Mouse (Mus musculus) heart, adult 2 months (tissue): Measurements from ENCODE around the gene Tinag.

Experiments
- CTCF ChIP-seq: fragments of 200-600 bp; IDR thresholded peaks from 2 replicates; pipeline ENCODE4 v1.8.1; 2022; ENCODE audit warnings: antibody characterized with exemption, mild to moderate bottlenecking, moderate library complexity
- POLR2A ChIP-seq: fragments of 200-500 bp; IDR thresholded peaks from 2 replicates; pipeline ENCODE4 v1.6.1; 2011; ENCODE audit warnings: mild to moderate bottlenecking, low read depth, low read length, control low read depth; ENCODE audit not compliant: insufficient read depth

- TF ChIP-seq POLR2A (no peak), CTCF (no peak)
Observed at GRCm38 (mm10) chr9:77035361-77035760, 10.2 kb downstream of the Tinag start.
